Mouse (Mus musculus) midbrain, embryonic 14.5 days (tissue): Measurements from ENCODE around the gene Mcat. TPM values are rescaled to one million over a fixed set of nuclear protein-coding genes. Genes with fewer than 3 reads are reported as not detected.

Source experiments
- ATAC-seq: fragments of 200-750 bp; cut with Nextera tagmentation; 2 replicates; pipeline ENCODE4 v1.8.0; 2017; ENCODE audit warnings: moderate number of reproducible peaks, moderate library complexity; ENCODE audit not compliant: low FRiP score, low TSS enrichment
- DNase-seq: peaks from one replicate; pipeline ENCODE4 v3.0.0-alpha.2; 2015
- H3K27ac ChIP-seq: fragments of 300-500 bp; sonication (generic); replicated peaks from 2 replicates; pipeline ENCODE4 v1.5.1; 2014; ENCODE audit warnings: mild to moderate bottlenecking, low read depth, low read length, moderate library complexity
- H3K27me3 ChIP-seq: fragments of 300-500 bp; sonication (generic); 2 replicates; pipeline ENCODE4 v1.6.1; 2014; ENCODE audit warnings: low read length, control low read depth, mixed read lengths; ENCODE audit not compliant: control insufficient read depth, insufficient read depth
- H3K36me3 ChIP-seq: fragments of 300-500 bp; sonication (generic); 2 replicates; pipeline ENCODE4 v1.6.1; 2014; ENCODE audit warnings: low read length, control low read depth; ENCODE audit not compliant: control insufficient read depth, insufficient read depth
- H3K4me1 ChIP-seq: fragments of 300-500 bp; sonication (generic); 2 replicates; pipeline ENCODE4 v1.6.1; 2014; ENCODE audit warnings: mild to moderate bottlenecking, antibody characterized with exemption, low read length, control low read depth; ENCODE audit not compliant: control insufficient read depth, insufficient read depth
- H3K4me2 ChIP-seq: fragments of 300-500 bp; sonication (generic); 2 replicates; pipeline ENCODE4 v1.6.1; 2014; ENCODE audit warnings: mild to moderate bottlenecking, low read length, moderate library complexity
- H3K4me3 ChIP-seq: fragments of 300-500 bp; sonication (generic); replicated peaks from 2 replicates; pipeline ENCODE4 v1.5.1; 2014; ENCODE audit warnings: low read depth, low read length
- H3K9ac ChIP-seq: fragments of 300-500 bp; sonication (generic); replicated peaks from 2 replicates; pipeline ENCODE4 v1.6.1; 2014; ENCODE audit warnings: mild to moderate bottlenecking, low read length, moderate library complexity
- H3K9me3 ChIP-seq: fragments of 300-500 bp; sonication (generic); 2 replicates; pipeline ENCODE4 v1.6.1; 2016; ENCODE audit warnings: low read length, control low read depth, mixed read lengths; ENCODE audit not compliant: control insufficient read depth
- WGBS: fragments of 180-500 bp; shearing (Covaris S2); extraction: QIAGEN DNeasy Blood & Tissue Kit; methylation state at CpG from one replicate; pipeline ENCODE4 v1.1.7; 2014; 5-methylcytosine and 5-hydroxymethylcytosine counted together
- polyA plus RNA-seq: library from polyadenylated mRNA; unstranded; fragments of >200 nt; fragmentation: Nextera tagmentation; extraction: Ambion mirVana; gene quantifications from 2 replicates; pipeline ENCODE4 v1.2.1, GENCODE M21; 2014

Gene Mcat
- polyA plus RNA-seq, 1 experiment from 2014 or later: 36.2 TPM

DNA sequence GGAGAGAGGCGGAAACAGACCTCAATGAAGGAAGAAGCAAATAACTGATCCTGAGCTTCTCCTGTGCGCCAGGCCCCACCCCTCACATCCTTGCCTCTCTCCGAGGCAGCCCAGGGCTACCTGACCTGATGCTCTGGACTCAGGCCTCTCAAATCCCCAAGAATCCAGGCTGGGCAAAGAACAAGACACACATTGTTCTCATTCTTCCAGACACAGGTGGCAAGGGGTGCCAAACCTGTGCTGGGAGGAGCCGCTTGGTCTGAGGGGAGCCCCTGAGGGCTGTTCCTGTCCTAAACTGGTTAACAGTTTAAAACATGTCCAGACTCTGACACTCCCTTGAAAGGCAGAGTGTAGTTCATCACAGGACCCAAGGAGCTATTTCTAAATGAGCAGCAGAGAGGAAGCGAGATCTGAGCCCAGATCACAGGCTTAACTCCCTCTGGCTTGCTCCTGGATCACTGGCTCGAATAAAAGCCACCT lies 21.2 kb upstream of the Mcat start:
- H3K9ac ChIP-seq: no peak overlapping the region
- 89% methylated on average over 6 of the region's 6 CpGs for WGBS
- H3K27ac ChIP-seq: no peak overlapping the region
- peaks cover 5% of the 10 kb centered on the region; the same call in 1 of the 2 replicates for H3K9me3 ChIP-seq
- peaks cover 89% of the 10 kb centered on the region for H3K36me3 ChIP-seq
- H3K4me1 ChIP-seq: no peaks in the 10 kb centered on the region
- no peaks in the 10 kb centered on the region for H3K27me3 ChIP-seq
- no peak for ATAC-seq
- no peak overlapping the region for H3K4me3 ChIP-seq
- H3K4me2 ChIP-seq: no peak overlapping the region
- no peak for DNase-seq

DNA sequence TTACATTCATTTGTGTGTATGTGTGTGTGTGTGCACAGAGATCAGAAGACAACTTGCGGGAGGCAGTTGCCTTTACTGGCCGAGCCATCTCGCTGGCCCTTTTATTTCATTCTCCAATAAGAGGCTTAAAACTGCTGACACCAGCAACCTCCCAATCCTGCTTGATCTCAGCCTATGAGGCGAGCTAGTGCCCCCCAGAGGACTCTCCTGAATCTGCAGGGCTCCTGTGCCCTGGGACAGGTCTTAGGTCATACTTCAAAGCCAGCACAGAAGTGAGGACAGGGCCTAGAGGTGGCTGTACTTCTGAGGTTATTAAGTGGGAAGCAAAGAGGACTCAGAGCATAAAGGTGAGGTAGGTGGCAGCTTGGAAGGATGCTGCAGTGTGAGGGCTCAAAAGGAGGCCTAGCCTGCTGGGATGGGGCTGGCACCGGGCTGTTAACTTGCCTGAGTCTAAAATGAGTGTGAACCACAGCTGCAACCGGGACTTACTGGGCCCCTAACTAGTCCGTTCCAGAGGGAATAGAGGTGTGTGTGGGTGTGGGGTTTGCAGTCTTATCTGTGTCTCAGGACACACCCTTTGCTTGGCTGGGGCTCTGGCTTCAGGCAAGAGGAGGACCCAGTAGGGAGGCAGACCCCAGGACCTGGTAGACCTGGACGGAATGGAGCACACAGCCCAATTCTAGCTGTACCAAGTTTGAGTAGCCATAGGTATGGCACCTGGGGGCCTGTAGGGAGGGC lies 20.0 kb upstream of the Mcat start:
- no peak for ATAC-seq
- no peak overlapping the region for H3K27ac ChIP-seq
- H3K4me3 ChIP-seq: no peak overlapping the region
- H3K4me2 ChIP-seq: no peak overlapping the region
- H3K36me3 ChIP-seq: peaks cover 99% of the 10 kb centered on the region
- H3K27me3 ChIP-seq: no peaks in the 10 kb centered on the region
- WGBS: 68% methylated on average over 8 of the region's 8 CpGs
- peak; percentile 48 for DNase-seq
- peaks cover 5% of the 10 kb centered on the region; the same call in 1 of the 2 replicates for H3K9me3 ChIP-seq
- H3K9ac ChIP-seq: no peak overlapping the region
- H3K4me1 ChIP-seq: no peaks in the 10 kb centered on the region

DNA sequence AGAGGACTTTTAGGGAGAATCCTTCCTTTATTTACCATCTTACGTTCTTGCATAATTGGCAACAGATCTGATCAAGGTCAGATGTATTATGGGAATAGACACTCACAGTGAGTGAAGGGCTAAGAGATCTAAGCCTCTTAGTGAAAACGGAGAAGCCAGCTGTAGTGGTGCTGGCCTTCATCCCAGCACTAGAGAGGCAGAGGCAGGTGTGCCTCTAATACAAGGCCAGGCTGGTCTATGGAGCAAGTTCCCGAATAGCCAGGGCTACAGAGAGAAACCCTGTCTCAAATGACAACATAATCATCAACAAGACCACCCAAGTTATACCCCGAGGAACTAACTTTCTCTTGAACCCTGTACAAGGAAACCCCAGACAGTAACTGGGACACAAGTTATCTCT lies 19.3 kb upstream of the Mcat start:
- Histone ChIP-seq H3K27me3 (no peaks in the 10 kb centered on the region), H3K4me3 (no peak overlapping the region), H3K9ac (no peak overlapping the region), H3K9me3 (peaks cover 5% of the 10 kb centered on the region; the same call in 1 of the 2 replicates), H3K4me1 (no peaks in the 10 kb centered on the region), H3K27ac (no peak overlapping the region), H3K4me2 (no peak overlapping the region), H3K36me3 (peaks cover 98% of the 10 kb centered on the region)
- no peak for DNase-seq
- WGBS: 77% methylated on average over 4 of the region's 4 CpGs
- ATAC-seq: no peak

DNA sequence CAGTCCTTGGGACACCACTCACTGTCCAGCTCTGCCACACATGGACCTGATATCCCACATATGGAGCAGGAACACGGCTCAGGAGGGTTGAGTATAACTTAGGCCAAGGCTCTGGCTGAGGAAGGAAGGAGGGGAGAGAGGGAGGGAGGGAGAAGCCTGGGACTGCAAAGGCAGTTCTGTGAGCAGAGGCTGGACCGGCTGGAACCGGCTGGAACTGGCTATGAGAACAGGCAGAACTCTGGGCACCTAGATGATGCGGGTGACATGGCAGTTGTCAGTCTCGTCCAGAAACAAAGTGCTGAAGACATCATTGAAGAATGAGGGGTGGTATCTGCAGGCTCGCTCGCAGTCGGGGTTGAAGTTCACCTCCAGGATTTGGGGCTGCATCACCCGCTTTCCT lies 13.1 kb upstream of the Mcat start:
- WGBS: 91% methylated on average over 9 of the region's 9 CpGs
- Histone ChIP-seq H3K4me1 (no peaks in the 10 kb centered on the region), H3K4me3 (no peak overlapping the region), H3K27me3 (no peaks in the 10 kb centered on the region), H3K27ac (no peak overlapping the region), H3K9me3 (no peaks in the 10 kb centered on the region), H3K9ac (no peak overlapping the region), H3K36me3 (peaks cover 71% of the 10 kb centered on the region), H3K4me2 (no peak overlapping the region)
- DNase-seq: no peak
- ATAC-seq: no peak

DNA sequence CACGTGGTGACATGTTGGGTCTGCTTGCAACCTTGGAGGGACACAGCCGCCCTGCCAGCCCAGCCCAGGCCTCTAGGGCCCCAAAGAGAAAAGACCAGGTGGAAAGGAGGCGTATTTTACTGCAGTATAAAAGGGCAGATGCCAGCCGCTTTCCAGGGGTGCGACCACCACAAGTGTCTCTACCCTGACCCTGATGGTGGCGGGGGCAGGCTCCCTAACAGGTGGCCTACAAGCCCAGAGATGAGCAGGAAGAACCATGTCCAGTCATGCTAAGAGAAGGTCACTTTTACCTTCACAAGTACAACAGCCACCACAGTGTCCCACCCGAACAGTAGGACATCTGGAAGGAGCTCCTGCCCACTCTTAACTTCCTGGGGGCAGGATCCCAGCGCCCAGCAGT lies 12.0 kb upstream of the Mcat start:
- Histone ChIP-seq H3K4me3 (no peak overlapping the region), H3K9me3 (no peaks in the 10 kb centered on the region), H3K36me3 (peaks cover 60% of the 10 kb centered on the region), H3K27me3 (no peaks in the 10 kb centered on the region), H3K27ac (no peak overlapping the region), H3K4me2 (no peak overlapping the region), H3K9ac (no peak overlapping the region), H3K4me1 (no peaks in the 10 kb centered on the region)
- DNase-seq (no peak), ATAC-seq (no peak)
- 94% methylated on average over 8 of the region's 8 CpGs for WGBS

DNA sequence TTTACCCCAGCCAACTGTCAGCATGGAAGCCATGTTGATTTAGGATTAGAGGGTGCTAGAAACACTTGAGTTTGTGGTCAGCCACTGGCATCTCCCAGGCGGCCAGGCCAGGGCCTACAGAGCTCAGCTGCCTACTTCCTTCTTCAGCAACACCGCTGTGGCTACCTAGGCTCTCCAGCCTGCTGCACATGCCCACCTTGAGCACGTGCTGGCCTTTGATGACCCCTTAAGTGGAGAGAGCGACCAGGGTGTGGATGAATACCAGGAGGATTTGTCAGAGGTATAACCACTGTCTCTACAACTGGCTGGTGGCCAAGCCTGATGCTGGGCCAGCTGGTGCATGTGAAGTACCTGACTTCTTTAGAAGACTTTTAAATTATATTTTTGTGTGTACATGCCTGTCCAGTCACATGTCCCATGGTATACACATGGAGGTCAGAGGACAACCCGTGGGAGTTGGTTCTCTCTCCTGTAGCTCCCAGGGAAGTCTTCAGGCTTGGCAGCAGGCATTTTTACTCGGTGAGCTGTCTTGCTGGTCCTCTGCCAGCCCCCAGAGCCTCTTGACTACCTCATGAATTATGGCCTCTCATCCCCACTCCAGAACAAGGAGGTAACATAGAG lies 11.3 kb upstream of the Mcat start:
- Histone ChIP-seq H3K27me3 (no peaks in the 10 kb centered on the region), H3K9ac (no peak overlapping the region), H3K4me1 (no peaks in the 10 kb centered on the region), H3K9me3 (no peaks in the 10 kb centered on the region), H3K4me3 (no peak overlapping the region), H3K27ac (no peak overlapping the region), H3K36me3 (peaks cover 53% of the 10 kb centered on the region), H3K4me2 (no peak overlapping the region)
- 90% methylated on average over 6 of the region's 6 CpGs for WGBS
- DNase-seq: no peak
- ATAC-seq: no peak

DNA sequence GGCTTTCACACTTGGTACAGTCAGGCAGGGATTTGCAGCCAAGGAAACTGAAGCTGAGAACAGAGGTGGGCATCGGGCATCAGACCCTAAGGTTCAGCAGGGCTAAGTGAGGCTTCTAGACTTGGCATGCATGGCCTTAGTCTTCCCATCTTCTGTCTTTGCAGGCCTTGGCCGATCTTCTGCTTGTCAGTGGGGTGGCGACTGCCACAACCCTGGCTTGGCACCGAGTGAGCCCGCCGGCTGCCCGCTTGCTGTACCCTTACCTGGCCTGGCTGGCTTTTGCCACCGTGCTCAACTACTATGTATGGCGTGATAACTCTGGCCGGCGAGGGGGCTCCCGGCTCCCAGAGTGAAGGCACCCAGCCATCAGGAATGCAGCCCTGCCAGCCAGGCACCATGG lies 10.0 kb upstream of the Mcat start:
- no peak for ATAC-seq
- WGBS: 95% methylated on average over 12 of the region's 12 CpGs
- Histone ChIP-seq H3K27me3 (no peaks in the 10 kb centered on the region), H3K4me2 (no peak overlapping the region), H3K4me1 (no peaks in the 10 kb centered on the region), H3K9me3 (no peaks in the 10 kb centered on the region), H3K4me3 (no peak overlapping the region), H3K27ac (no peak overlapping the region), H3K9ac (no peak overlapping the region), H3K36me3 (peaks cover 40% of the 10 kb centered on the region)
- no peak for DNase-seq

DNA sequence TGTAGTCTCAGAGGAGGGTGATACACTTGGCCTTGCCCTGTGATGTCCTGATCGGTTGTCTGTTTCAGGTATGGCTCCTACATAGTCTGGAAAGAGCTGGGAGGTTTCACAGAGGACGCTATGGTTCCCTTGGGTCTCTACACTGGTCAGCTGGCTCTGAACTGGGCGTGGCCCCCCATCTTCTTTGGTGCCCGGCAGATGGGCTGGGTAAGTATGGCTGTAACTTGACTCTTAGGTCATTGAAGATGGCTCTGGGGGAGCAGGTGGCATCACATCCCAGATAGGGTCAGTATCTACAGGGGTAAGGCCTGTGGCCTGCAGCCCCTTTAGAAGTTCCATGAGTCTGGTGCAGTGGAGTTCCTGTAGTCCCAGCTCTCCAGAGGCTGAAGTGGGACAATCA lies 8.5 kb upstream of the Mcat start:
- WGBS: 87% methylated on average over 4 of the region's 4 CpGs
- H3K9me3 ChIP-seq: no peaks in the 10 kb centered on the region
- H3K4me2 ChIP-seq: no peak overlapping the region
- no peak overlapping the region for H3K4me3 ChIP-seq
- ATAC-seq (no peak), DNase-seq (no peak)
- no peaks in the 10 kb centered on the region for H3K27me3 ChIP-seq
- H3K4me1 ChIP-seq: no peaks in the 10 kb centered on the region
- no peak overlapping the region for H3K27ac ChIP-seq
- H3K36me3 ChIP-seq: peaks cover 26% of the 10 kb centered on the region
- no peak overlapping the region for H3K9ac ChIP-seq

DNA sequence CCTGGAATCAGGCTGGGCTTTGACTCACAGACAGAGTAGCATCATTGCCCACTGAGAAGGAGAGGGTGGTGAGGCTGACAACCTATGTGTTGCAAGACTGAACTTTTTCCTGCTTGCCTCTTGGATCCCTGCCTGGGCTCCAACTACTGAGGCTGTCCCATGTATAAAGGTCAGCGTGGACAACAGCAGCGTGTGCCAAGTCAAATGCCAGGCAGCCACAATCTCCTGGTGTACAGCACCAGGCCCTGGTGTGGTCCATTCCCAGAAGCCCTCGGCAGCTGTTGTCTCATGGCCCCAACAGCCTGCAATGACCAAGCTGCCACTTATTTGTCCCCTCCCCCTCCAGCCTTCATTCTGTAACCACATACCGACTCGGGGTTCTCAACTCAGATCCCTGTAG lies 8.0 kb upstream of the Mcat start:
- WGBS: 86% methylated on average over 5 of the region's 5 CpGs
- ATAC-seq: no peak
- no peak for DNase-seq

More for the DNA sequence above, 8.0 kb upstream of the Mcat start:
- H3K4me2 ChIP-seq: no peak overlapping the region
- H3K4me1 ChIP-seq: no peaks in the 10 kb centered on the region
- H3K9ac ChIP-seq: no peak overlapping the region
- H3K27me3 ChIP-seq: no peaks in the 10 kb centered on the region
- H3K36me3 ChIP-seq: peaks cover 22% of the 10 kb centered on the region
- H3K4me3 ChIP-seq: no peak overlapping the region
- H3K27ac ChIP-seq: no peak overlapping the region
- H3K9me3 ChIP-seq: no peaks in the 10 kb centered on the region
